Mouse (Mus musculus) WW6 (cell line): Measurements from ENCODE around the gene Vmn2r107.

ENCODE experiments used
- DNase-seq: peaks from one replicate; pipeline ENCODE4 v3.0.0-alpha.2; 2013; ENCODE audit warnings: low read depth, low spot score

Vmn2r107 gene

GRCm38 (mm10) chr17:20344942-20345341 lies at the start of gene Vmn2r107:
TSS of gene Vmn2r107 (plus strand) at chr17:20345242.
- no peak for DNase-seq

- no peak for DNase-seq
Observed at GRCm38 (mm10) chr17:20305790-20306189, 39.3 kb upstream of the Vmn2r107 start.

GRCm38 (mm10) chr17:20399105-20399504 lies 54.1 kb downstream of the Vmn2r107 start:
- DNase-seq = no peak

DNA sequence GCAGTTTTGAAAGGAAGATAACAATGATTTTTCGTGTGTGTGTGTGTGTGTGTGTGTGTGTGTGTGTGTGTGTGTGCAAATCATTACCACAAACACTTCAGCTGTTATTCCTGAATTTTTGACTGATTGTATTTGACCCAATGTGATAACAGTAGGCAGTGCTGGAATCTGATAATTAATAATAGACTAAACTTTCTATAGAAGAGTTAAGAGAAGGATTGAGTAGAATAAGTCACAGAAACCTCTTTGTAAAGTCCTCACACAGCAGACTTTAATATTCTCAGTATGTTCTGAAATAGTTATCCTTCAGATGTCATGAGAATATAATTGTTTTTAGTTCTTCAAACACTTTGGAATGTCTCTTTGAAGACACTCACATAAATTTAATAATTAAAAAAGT lies 68.8 kb downstream of the Vmn2r107 start, which contains the start of gene Vmn1r224:
Gene Vmn1r224, plus strand, starts transcription at position 301 of the 400 bp plus-strand sequence.
- DNase-seq = no peak
